Mouse (Mus musculus) heart, adult 2 months (tissue): ENCODE measurements around the gene Osbpl7. TPM values are rescaled to one million over a fixed set of nuclear protein-coding genes. Genes with fewer than 3 reads are reported as not detected.

Source experiments
- DNase-seq, 2 experiments: peaks; one replicate each; pipeline ENCODE4 v3.0.0; 2021
- H3K27ac ChIP-seq: fragments of 200-600 bp; 2 replicates; pipeline ENCODE4 v1.8.1; 2022
- H3K27me3 ChIP-seq: fragments of 200-500 bp; 2 replicates; pipeline ENCODE4 v1.6.1; 2012; ENCODE audit warnings: mild to moderate bottlenecking, low read length, inconsistent platforms, mixed read lengths; ENCODE audit not compliant: control insufficient read depth, insufficient read depth
- H3K36me3 ChIP-seq: fragments of 200-500 bp; 2 replicates; pipeline ENCODE4 v1.6.1; 2012; ENCODE audit warnings: low read length, inconsistent platforms; ENCODE audit not compliant: control insufficient read depth, insufficient read depth
- H3K4me1 ChIP-seq: fragments of 200-500 bp; 2 replicates; pipeline ENCODE4 v1.6.1; 2011; ENCODE audit warnings: low read length; ENCODE audit not compliant: control insufficient read depth, insufficient read depth
- H3K4me3 ChIP-seq: fragments of 200-600 bp; 2 replicates; pipeline ENCODE4 v1.8.1; 2022
- H3K79me2 ChIP-seq: fragments of 200-500 bp; replicated peaks from 2 replicates; pipeline ENCODE4 v1.6.1; 2012; ENCODE audit warnings: mild to moderate bottlenecking, inconsistent platforms, low read length, moderate library complexity, mixed read lengths; ENCODE audit not compliant: control insufficient read depth, insufficient read depth
- H3K9ac ChIP-seq: fragments of 200-500 bp; 2 replicates; pipeline ENCODE4 v1.6.1; 2012; ENCODE audit warnings: low read depth, mild to moderate bottlenecking, control low read depth, inconsistent platforms, low read length, mixed read lengths
- CTCF ChIP-seq: fragments of 200-600 bp; IDR thresholded peaks from 2 replicates; pipeline ENCODE4 v1.8.1; 2022; ENCODE audit warnings: antibody characterized with exemption, mild to moderate bottlenecking, moderate library complexity
- EP300 ChIP-seq: fragments of 200-500 bp; IDR thresholded peaks from 2 replicates; pipeline ENCODE4 v1.6.1; 2011; ENCODE audit warnings: low read depth, low read length, control low read depth; ENCODE audit not compliant: insufficient read depth
- POLR2A ChIP-seq: fragments of 200-500 bp; IDR thresholded peaks from 2 replicates; pipeline ENCODE4 v1.6.1; 2011; ENCODE audit warnings: mild to moderate bottlenecking, low read depth, low read length, control low read depth; ENCODE audit not compliant: insufficient read depth
- WGBS: fragments of 180-500 bp; shearing (Covaris S2); methylation state at CpG from one replicate; pipeline ENCODE4 v1.1.7; 2018; 5-methylcytosine and 5-hydroxymethylcytosine counted together
- intact Hi-C: fragments of 180-260 bp; cut with DNase I; formaldehyde crosslinking; loops from one replicate; pipeline ENCODE4 v1.15.1; 2025
- polyA plus RNA-seq: library from polyadenylated mRNA; depleted of rRNA; stranded (reverse); fragments of >200 nt; gene quantifications from 2 replicates; pipeline ENCODE4 v1.2.3, GENCODE M21; 2012
- total RNA-seq, 2 experiments: library from RNA; stranded (reverse); gene quantifications; 2 replicates each; pipeline ENCODE4 v1.2.3; 2021

The Osbpl7 gene
- total and polyA plus RNA-seq, 3 experiments, result 4.1 to 5.0 (median 4.4) TPM

DNA sequence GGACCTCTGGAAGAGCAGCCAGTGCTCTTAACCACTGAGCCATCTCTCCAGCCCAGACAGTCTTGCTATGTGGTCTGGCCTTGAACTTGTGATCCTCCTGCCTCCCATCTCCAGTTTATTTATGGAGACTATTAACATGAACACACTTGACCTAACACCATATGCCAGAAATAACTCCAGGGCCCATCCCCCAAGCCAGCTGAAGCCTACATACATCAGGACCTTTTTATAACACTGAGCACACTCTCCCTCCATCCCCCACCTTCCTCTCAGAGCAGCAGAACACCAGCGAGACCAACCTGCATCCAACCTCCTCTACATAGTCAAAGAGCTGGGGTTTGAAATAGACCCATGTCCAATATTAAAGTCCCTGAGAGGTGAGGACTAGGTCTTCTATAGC lies 20.7 kb downstream of the Osbpl7 start:
- no peak overlapping the region for H3K9ac ChIP-seq
- H3K27me3 ChIP-seq, result no peaks in the 10 kb centered on the region
- H3K4me1 ChIP-seq, result no peaks in the 10 kb centered on the region
- 29% methylated on average over 1 of the region's 1 CpGs for whole genome bisulfite sequencing
- H3K79me2 ChIP-seq, result no peaks in the 10 kb centered on the region
- DNase-seq, result peak; percentile 17 to 40
- intact Hi-C loops, result loop anchor here (10.0 kb wide), 1 partner anchor 264 kb away; no protein-coding TSS in a partner anchor
- no peak overlapping the region for H3K27ac ChIP-seq
- H3K36me3 ChIP-seq, result no peaks in the 10 kb centered on the region
- TF ChIP-seq EP300 (no peak), CTCF (no peak), POLR2A (no peak)
- H3K4me3 ChIP-seq, result no peak overlapping the region

DNA sequence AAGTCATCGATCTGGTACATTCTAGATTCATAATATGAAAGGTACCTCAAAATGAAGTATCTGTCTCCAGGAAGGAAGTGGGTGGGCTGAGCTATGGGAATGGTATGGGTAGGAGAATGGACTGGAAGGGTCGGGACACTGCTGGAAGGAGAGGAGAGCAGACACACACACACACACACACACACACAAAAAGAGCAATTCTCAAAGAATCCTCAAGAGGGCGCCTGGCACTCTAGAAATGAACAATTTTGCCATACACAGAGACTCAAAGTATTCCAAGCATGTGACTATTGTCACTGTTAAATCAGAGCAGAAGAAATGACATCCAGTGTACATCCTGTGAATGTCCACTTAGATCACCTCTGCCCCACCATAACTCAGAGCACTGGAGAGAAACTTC lies 22.1 kb downstream of the Osbpl7 start:
- intact Hi-C loops, result loop anchor here (1.0 to 10.0 kb wide), 2 partner anchors 106 to 262 kb away; no protein-coding TSS in a partner anchor
- H3K79me2 ChIP-seq, result no peaks in the 10 kb centered on the region
- no peaks in the 10 kb centered on the region for H3K4me1 ChIP-seq
- WGBS, result 24% methylated on average over 3 of the region's 3 CpGs
- H3K4me3 ChIP-seq, result no peak overlapping the region
- DNase-seq, result peak in 1 of 2 experiments; percentile 22
- no peak for TF ChIP-seq EP300
- no peak for TF ChIP-seq POLR2A
- TF ChIP-seq CTCF, result peak; percentile 73
- no peaks in the 10 kb centered on the region for H3K27me3 ChIP-seq
- H3K36me3 ChIP-seq, result no peaks in the 10 kb centered on the region
- H3K9ac ChIP-seq, result no peak overlapping the region
- H3K27ac ChIP-seq, result no peak overlapping the region

DNA sequence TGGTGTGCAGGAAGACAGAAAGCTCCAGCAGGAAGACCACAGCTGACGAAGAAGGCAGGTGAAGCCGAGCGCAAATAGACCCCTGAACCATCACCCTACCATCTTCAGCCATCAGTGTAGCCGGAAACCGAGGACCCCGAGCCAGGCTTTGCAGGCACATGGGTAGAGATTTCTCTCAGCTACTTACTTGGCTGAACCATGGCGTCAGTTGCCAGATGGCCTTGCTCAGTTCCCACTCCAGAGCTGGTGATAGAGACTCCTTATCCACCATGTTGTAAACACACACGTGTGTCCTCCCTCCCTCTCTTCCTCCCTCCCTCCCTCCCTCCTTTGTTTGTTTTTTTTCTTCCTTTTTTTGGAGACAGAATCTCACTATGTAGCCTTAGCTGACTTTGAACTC lies 23.8 kb downstream of the Osbpl7 start:
- H3K79me2 ChIP-seq, result no peaks in the 10 kb centered on the region
- TF ChIP-seq CTCF, result no peak
- no peak for TF ChIP-seq POLR2A
- no peak for TF ChIP-seq EP300
- 54% methylated on average over 8 of the region's 8 CpGs for WGBS
- no peak overlapping the region for H3K27ac ChIP-seq
- DNase-seq, result no peak
- no peaks in the 10 kb centered on the region for H3K27me3 ChIP-seq
- intact Hi-C loops, result loop anchor here (1.0 to 10.0 kb wide), 2 partner anchors 71 to 261 kb away; no protein-coding TSS in a partner anchor
- no peaks in the 10 kb centered on the region for H3K36me3 ChIP-seq
- no peak overlapping the region for H3K4me3 ChIP-seq
- H3K4me1 ChIP-seq, result no peaks in the 10 kb centered on the region
- no peak overlapping the region for H3K9ac ChIP-seq

DNA sequence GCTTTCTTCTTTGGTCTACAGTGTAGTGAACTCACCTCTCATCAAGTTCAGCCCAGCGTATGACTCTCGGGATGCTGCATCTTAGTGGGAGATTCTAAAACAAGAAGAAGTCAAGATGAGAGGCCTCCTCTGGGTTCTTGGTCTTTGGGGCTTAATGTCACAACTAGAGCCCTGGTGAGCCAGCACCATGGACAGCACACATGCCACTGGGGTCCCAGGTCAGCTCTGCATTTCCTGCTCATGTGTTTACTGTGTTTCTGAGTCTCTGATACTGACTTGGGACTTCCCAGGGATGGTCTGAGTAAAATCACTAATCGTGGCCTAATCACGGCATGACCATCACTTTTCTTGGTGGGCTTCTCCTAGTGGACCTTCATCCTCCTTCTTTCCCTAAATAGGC lies 28.3 kb downstream of the Osbpl7 start:
- DNase-seq, result no peak
- H3K4me1 ChIP-seq, result no peaks in the 10 kb centered on the region; the same call in 1 of the 2 replicates
- no peaks in the 10 kb centered on the region for H3K79me2 ChIP-seq
- WGBS, result 33% methylated on average over 4 of the region's 4 CpGs
- intact Hi-C loops, result loop anchor here (10.0 kb wide), 1 partner anchor 256 kb away; no protein-coding TSS in a partner anchor
- H3K27ac ChIP-seq, result no peak overlapping the region
- no peaks in the 10 kb centered on the region for H3K36me3 ChIP-seq
- no peaks in the 10 kb centered on the region for H3K27me3 ChIP-seq
- H3K4me3 ChIP-seq, result no peak overlapping the region
- TF ChIP-seq EP300 (no peak), POLR2A (no peak), CTCF (no peak)
- no peak overlapping the region for H3K9ac ChIP-seq

DNA sequence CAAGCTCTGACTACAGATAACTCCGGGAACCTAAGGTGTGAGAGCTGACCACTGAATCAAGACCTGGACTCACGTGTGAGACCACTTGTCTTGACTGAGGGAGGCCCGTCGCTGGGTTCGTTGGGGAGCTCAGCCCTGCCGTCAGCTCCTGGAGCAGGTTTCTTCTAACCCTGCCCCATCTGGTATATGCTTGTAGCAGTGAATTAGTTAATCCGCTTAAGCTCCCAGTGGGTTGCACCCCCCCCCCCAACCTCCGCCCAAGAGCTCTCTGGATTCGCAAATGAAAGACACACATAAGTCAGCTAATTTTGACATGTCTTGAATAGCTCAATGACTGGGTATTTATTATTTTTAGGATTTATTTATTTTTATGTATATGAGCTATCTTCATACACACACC lies 29.9 kb downstream of the Osbpl7 start:
- intact Hi-C loops, result no loop called here
- no peak for TF ChIP-seq CTCF
- TF ChIP-seq POLR2A, result no peak
- TF ChIP-seq EP300, result no peak
- Histone ChIP-seq H3K27me3 (no peaks in the 10 kb centered on the region), H3K27ac (no peak overlapping the region), H3K36me3 (no peaks in the 10 kb centered on the region), H3K9ac (no peak overlapping the region), H3K4me3 (no peak overlapping the region), H3K4me1 (no peaks in the 10 kb centered on the region; the same call in 1 of the 2 replicates), H3K79me2 (no peaks in the 10 kb centered on the region)
- 32% methylated on average over 9 of the region's 9 CpGs for WGBS
- DNase-seq, result no peak

DNA sequence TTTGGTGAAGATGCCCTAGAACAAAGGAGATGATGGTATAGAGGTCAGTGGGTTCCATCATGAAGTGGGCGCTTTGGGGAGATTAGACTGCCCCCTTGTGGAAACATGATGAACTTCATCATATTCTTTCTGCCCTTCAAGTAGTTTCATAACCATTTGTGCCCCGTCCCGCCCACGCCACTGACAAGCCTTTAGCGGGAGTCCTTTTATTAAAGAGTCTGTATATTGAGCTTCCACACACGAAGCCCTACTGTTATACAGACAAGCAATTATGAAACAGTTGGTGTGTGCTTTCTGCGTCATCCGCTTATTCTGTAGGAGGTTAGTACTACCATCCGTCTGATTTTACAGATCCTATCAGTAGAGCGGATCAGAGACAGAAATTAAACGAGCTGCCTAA lies 32.5 kb downstream of the Osbpl7 start:
- Histone ChIP-seq H3K27me3 (no peaks in the 10 kb centered on the region), H3K79me2 (no peaks in the 10 kb centered on the region), H3K4me1 (no peaks in the 10 kb centered on the region; the same call in 1 of the 2 replicates), H3K9ac (no peak overlapping the region), H3K4me3 (no peak overlapping the region), H3K36me3 (no peaks in the 10 kb centered on the region), H3K27ac (no peak overlapping the region)
- DNase-seq, result peak; percentile 18 to 25
- 30% methylated on average over 11 of the region's 11 CpGs for WGBS
- intact Hi-C loops, result no loop called here
- peak; percentile 75 for TF ChIP-seq CTCF
- no peak for TF ChIP-seq POLR2A
